Mouse (Mus musculus): ENCODE results near the gene Zbtb7a. TPM values are rescaled to one million over a fixed set of nuclear protein-coding genes. Genes with fewer than 3 reads are reported as not detected.

Zbtb7a gene
- total RNA-seq, 2 experiments from 2014 or later: 34.5 to 42.2 TPM

DNA sequence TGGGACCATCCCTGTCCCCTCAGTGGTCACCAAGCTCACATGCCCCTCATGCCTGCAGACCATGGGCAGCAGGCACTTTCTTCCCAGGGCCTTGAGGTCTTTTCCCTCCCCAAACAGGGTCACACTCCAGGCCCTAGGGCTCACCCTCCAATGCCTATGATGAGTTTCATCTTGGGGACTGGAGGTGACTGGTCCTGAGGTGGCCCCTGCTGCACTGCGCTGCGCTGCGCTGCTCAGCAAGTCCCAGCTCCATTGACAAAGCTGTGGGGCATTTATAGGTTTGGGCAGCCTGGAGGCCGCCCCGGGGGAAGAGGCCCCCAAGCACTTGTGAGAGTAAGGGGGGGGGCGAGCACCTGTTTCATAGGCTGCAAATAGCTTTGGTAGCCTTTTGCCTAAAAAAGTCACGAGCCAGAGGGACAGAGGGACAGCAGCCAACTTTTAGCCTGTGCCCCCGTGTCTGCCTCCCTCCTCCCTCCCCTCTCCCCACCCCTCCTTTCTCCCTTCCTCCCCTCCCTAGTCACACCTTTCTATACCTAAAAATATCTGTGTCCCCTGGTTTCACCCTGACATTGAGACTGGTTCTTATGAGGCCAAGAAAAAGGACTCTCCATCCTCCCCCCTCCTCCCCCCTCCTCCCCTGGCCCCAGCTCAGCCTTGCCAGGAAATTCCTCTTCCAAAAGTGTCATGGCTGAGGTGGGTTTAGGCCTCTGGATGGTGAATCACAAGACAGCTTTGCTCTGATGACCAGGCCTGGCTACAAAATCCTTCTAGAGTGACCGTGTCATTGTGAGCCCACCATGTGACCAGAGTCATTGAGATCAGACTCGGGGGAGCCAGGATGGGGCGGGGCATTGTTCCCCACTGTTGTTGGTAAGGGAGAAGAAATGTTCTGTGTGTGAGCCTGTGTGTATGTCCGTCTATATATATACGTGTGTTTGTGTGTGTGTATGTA, 67.1 kb downstream of the Zbtb7a start, which contains the start of gene Nmrk2:
Gene Nmrk2 (minus strand): TSS at position 245 of the 952 bp plus-strand sequence.
- DNase-seq (ENCODE audit: low spot score): no peak
- intact Hi-C loops (cut with DNase I): no loop called here

Small RNA genes lying within 50 kb of the gene (microRNA-seq; reads per million reads assigned to microRNA genes)
- gene Mir5615-1: not detected
- gene Mir5615-2: not detected

Other genes starting within 250 kb of the Zbtb7a start
- gene Timm13, start 234.3 kb upstream of the Zbtb7a start, total RNA-seq (2021): 100 to 1,000 TPM; 143 to 148 TPM
- gene Lmnb2, start 217.0 kb upstream of the Zbtb7a start, total RNA-seq (2021): 1 to 10 TPM; 4.6 to 5.6 TPM
- 10 to 100 TPM in 1 of 2 experiments, 1 to 10 TPM in 1; 8.2 to 14.1 TPM for gene Gadd45b, start 205.1 kb upstream of the Zbtb7a start, total RNA-seq (2021)
- gene Gng7, start 120.3 kb upstream of the Zbtb7a start, total RNA-seq (2021): under 1 TPM; 0.13 to 0.34 TPM
- not detected for gene Diras1, start 109.6 kb upstream of the Zbtb7a start, total RNA-seq (2021)
- gene Slc39a3, start 97.8 kb upstream of the Zbtb7a start, total RNA-seq (2021): 10 to 100 TPM; 14.0 to 14.3 TPM
- 10 to 100 TPM; 86.7 to 93.2 TPM for gene Sgta, start 75.0 kb upstream of the Zbtb7a start, total RNA-seq (2021)
- gene Thop1, start 65.2 kb upstream of the Zbtb7a start, total RNA-seq (2021): 10 to 100 TPM; 12.3 to 13.2 TPM
- gene Creb3l3, start 36.3 kb upstream of the Zbtb7a start, total RNA-seq (2021): 1 to 10 TPM in 1 of 2 experiments, under 1 TPM in 1; 0.87 to 1.2 TPM
- gene Map2k2, start 29.3 kb upstream of the Zbtb7a start, total RNA-seq (2021): 100 to 1,000 TPM; 122 to 123 TPM
- gene Pias4, start 32.7 kb downstream of the Zbtb7a start, total RNA-seq (2021): 10 to 100 TPM; 15.6 to 17.4 TPM
- 1,000 to 10,000 TPM in 1 of 2 experiments, 100 to 1,000 TPM in 1; 925 to 1,035 TPM for gene Eef2, start 41.4 kb downstream of the Zbtb7a start, total RNA-seq (2021)
- 10 to 100 TPM; 26.4 to 28.7 TPM for gene Dapk3, start 47.8 kb downstream of the Zbtb7a start, total RNA-seq (2021)
- gene 4930442H23Rik, start 48.6 kb downstream of the Zbtb7a start, total RNA-seq (2021): not detected
- gene Nmrk2, start 66.8 kb downstream of the Zbtb7a start, total RNA-seq (2021): 10 to 100 TPM in 1 of 2 experiments, 1 to 10 TPM in 1; 6.9 to 13.4 TPM
- gene Atcay, start 95.6 kb downstream of the Zbtb7a start, total RNA-seq (2021): under 1 TPM; 0.05 to 0.06 TPM
- gene Zfr2, start 97.9 kb downstream of the Zbtb7a start, total RNA-seq (2021): 1 to 10 TPM; 2.2 to 2.8 TPM
- gene Matk, start 117.7 kb downstream of the Zbtb7a start, total RNA-seq (2021): under 1 TPM; 0.42 to 0.61 TPM
- gene Mrpl54, start 131.7 kb downstream of the Zbtb7a start, total RNA-seq (2021): 10 to 100 TPM; 93.8 to 96.6 TPM
- 100 to 1,000 TPM in 1 of 2 experiments, 10 to 100 TPM in 1; 98.4 to 123 TPM for gene Apba3, start 131.7 kb downstream of the Zbtb7a start, total RNA-seq (2021)
- not detected for gene Tjp3, start 156.4 kb downstream of the Zbtb7a start, total RNA-seq (2021)
- gene Pip5k1c, start 157.7 kb downstream of the Zbtb7a start, total RNA-seq (2021): 10 to 100 TPM; 30.0 to 33.7 TPM
- 10 to 100 TPM; 13.5 to 16.6 TPM for gene Cactin, start 185.9 kb downstream of the Zbtb7a start, total RNA-seq (2021)
- gene Tbxa2r, start 193.5 kb downstream of the Zbtb7a start, total RNA-seq (2021): 1 to 10 TPM; 4.8 to 5.7 TPM
- gene Gipc3, start 208.0 kb downstream of the Zbtb7a start, total RNA-seq (2021): 1 to 10 TPM; 4.8 to 5.4 TPM
- 10 to 100 TPM; 68.7 to 70.2 TPM for gene Hmg20b, start 215.3 kb downstream of the Zbtb7a start, total RNA-seq (2021)
- gene Mfsd12, start 222.3 kb downstream of the Zbtb7a start, total RNA-seq (2021): 10 to 100 TPM; 12.5 to 13.7 TPM
- 1 to 10 TPM in 1 of 2 experiments, under 1 TPM in 1; 0.78 to 1.2 TPM for gene 4930404N11Rik, start 230.6 kb downstream of the Zbtb7a start, total RNA-seq (2021)
- 10 to 100 TPM; 27.7 to 32.3 TPM for gene Fzr1, start 243.3 kb downstream of the Zbtb7a start, total RNA-seq (2021)
- 10 to 100 TPM; 52.0 to 56.2 TPM for gene Dohh, start 249.2 kb downstream of the Zbtb7a start, total RNA-seq (2021)
- under 1 TPM; 0.61 to 0.78 TPM for gene Gm48551, start 249.2 kb downstream of the Zbtb7a start, total RNA-seq (2021)